Mouse (Mus musculus) CH12.LX (cell line): ENCODE results near the gene Gm379. TPM values are rescaled to one million over a fixed set of nuclear protein-coding genes. Genes with fewer than 3 reads are reported as not detected.

ENCODE experiments used
- polyA plus RNA-seq: library from polyadenylated mRNA; unstranded; fragments of >175 nt; gene quantifications from 2 replicates; pipeline ENCODE4 v1.2.1, GENCODE M21; 2012; ENCODE audit warnings: low read depth; ENCODE audit not compliant: insufficient read length
- total RNA-seq, 2 experiments: library from RNA; depleted of rRNA; stranded (reverse); fragments of 300-350 nt in 1 of 2; fragments of >200 nt in 1 of 2; gene quantifications; 2 replicates each; pipeline ENCODE4 v1.2.3; 2012 to 2014

Gm379 gene
- total and polyA plus RNA-seq, 3 experiments, result not detected

Other genes starting within 250 kb of the Gm379 start
- gene Brwd3, start 169.5 kb upstream of the Gm379 start, total RNA-seq (2012; rRNA removed), result 3.3 and 4.2 TPM in 2 replicates
- gene Brwd3, start 169.5 kb upstream of the Gm379 start, total RNA-seq (2014; rRNA removed), result 3.0 and 3.3 TPM in 2 replicates
- 5.4 and 5.8 TPM in 2 replicates for gene Brwd3, start 169.5 kb upstream of the Gm379 start, polyA plus RNA-seq